Mouse (Mus musculus): ENCODE results near the gene Cd3e. TPM values are rescaled to one million over a fixed set of nuclear protein-coding genes. Genes with fewer than 3 reads are reported as not detected.
A peak's percentile ranks its signal among the peaks of the same experiment; 100 is the strongest.

Gene Cd3e
- total and polyA plus RNA-seq, 3 experiments, result not detected

DNA sequence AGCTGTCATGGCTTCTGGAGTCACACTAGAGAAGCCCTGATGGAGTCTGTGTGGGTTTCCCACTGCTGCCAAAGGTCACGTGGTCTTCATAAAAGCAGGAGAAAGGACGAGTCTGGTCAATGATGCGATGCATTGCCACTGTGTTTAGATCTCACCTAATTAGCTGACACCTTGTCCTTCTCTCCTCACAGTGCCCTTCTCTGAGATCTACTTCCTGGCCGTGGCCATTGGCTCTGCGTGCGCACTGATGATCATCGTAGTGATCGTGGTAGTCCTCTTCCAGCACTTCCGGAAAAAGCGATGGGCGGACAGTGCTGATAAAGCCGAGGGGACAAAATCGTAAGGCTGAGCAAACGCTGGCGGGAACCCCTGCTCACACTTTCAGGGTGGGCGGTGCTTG, 37.5 kb upstream of the Cd3e start (continued):
- TF ChIP-seq NELFE (IDR thresholded peaks at IDR 0.05; ENCODE audit: low read depth, low read length), result peak; percentile 48; the same call in 1 of the 2 replicates
- TF ChIP-seq MXI1 (IDR thresholded peaks at IDR 0.05; ENCODE audit: low read depth, low read length), result no peak; the same call in 1 of the 2 replicates

DNA sequence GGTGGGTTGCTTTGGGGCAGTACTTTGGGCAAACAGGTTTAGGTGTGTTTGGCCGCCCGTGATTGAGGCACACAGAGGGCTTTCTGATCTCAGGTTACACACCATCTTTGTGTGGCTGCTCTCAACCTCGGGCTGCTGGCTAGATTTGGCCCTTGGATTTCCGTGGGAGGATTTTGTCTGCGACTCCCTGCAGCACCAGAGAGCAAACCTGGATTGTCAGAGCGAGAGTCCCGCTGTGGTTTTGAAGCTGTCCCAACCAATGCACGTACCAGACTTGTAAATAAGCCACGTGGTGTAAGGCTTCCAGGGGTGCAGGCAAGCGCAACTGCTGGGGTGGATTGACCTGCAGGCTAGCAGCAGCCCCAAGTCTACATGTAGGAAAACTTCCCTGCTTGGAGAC, 33.5 kb upstream of the Cd3e start:
- no peak overlapping the region for H3K9ac ChIP-seq (ENCODE audit: control insufficient read depth, low read depth, low read length, poor library complexity, severe bottlenecking)
- TF ChIP-seq RCOR1 (IDR thresholded peaks at IDR 0.05; ENCODE audit: low read depth, low read length) (no peak), JUND (IDR thresholded peaks at IDR 0.05; ENCODE audit: low read depth, low read length) (no peak), BHLHE40 (IDR thresholded peaks at IDR 0.05; ENCODE audit: borderline replicate concordance, low read depth, low read length) (no peak), MYC (IDR thresholded peaks at IDR 0.05; ENCODE audit: low read depth, low read length) (no peak), GATA1 (IDR thresholded peaks at IDR 0.05; ENCODE audit: low read depth, low read length) (no peak), HCFC1 (IDR thresholded peaks at IDR 0.05; ENCODE audit: low read depth, low read length) (no peak), ZMIZ1 (IDR thresholded peaks at IDR 0.05; ENCODE audit: low read depth, low read length) (no peak), NRF1 (IDR thresholded peaks at IDR 0.05; ENCODE audit: insufficient read depth, low read depth, low read length, poor library complexity, severe bottlenecking) (no peak), TCF12 (IDR thresholded peaks at IDR 0.05; ENCODE audit: low read depth, low read length) (no peak), CTCF (IDR thresholded peaks at IDR 0.05 in 2 of 3, conservative IDR thresholded peaks at IDR 0.05 in 1 of 3; ENCODE audit: control insufficient read depth in 1 of 3, insufficient read depth in 1 of 3, low read depth in 2 of 3, low read length in 3 of 3, poor library complexity in 1 of 3, severe bottlenecking in 1 of 3) (no peak), CHD2 (IDR thresholded peaks at IDR 0.05; ENCODE audit: low read length) (no peak), MAFK (IDR thresholded peaks at IDR 0.05; ENCODE audit: borderline replicate concordance, low read depth, low read length) (no peak), MYB (IDR thresholded peaks at IDR 0.05; ENCODE audit: low read depth, low read length) (no peak), USF2 (IDR thresholded peaks at IDR 0.05; ENCODE audit: borderline replicate concordance in 1 of 2, insufficient read depth in 1 of 2, low read depth in 1 of 2, low read length in 2 of 2) (no peak), EP300 (IDR thresholded peaks at IDR 0.05; ENCODE audit: low read depth in 1 of 2, low read length in 2 of 2) (no peak), MAZ (IDR thresholded peaks at IDR 0.05; ENCODE audit: low read depth, low read length) (no peak)
- H3K79me2 ChIP-seq (ENCODE audit: control insufficient read depth, insufficient read depth, low read length, poor library complexity), result no peaks in the 10 kb centered on the region
- no peak overlapping the region for H3K4me3 ChIP-seq (ENCODE audit: control insufficient read depth in 1 of 2, insufficient read depth in 1 of 2, low read depth in 2 of 2, low read length in 2 of 2)
- H3K36me3 ChIP-seq (ENCODE audit: control insufficient read depth in 1 of 2, insufficient read depth in 2 of 2, low read length in 2 of 2), result peaks cover 0 to 27% of the 10 kb centered on the region in 2 experiments; a peak in 2 of 4 replicates
- peaks cover 5% of the 10 kb centered on the region in 2 experiments; a peak in 2 of 4 replicates for H3K27me3 ChIP-seq (ENCODE audit: control insufficient read depth in 1 of 2, insufficient read depth in 2 of 2, low read length in 2 of 2)
- no peak for DNase-seq (ENCODE audit: low read depth, low spot score)
- H3K4me1 ChIP-seq (ENCODE audit: control insufficient read depth in 1 of 2, insufficient read depth in 2 of 2, low read length in 2 of 2), result peaks cover 6 to 36% of the 10 kb centered on the region in 2 experiments
- H3K27ac ChIP-seq (ENCODE audit: control insufficient read depth, low read depth, low read length), result no peak overlapping the region
- H3K9me3 ChIP-seq (replicated peaks; ENCODE audit: insufficient read depth, low read length), result no peaks in the 10 kb centered on the region

All from MEL (cell line).